Mouse (Mus musculus) G1E (cell line): ENCODE measurements at regions not wholly inside any gene's neighbourhood (a gene's known extent, or its start where the extent isn't known, plus 50 kb on each side); places are given as distances from the start of the nearest gene placed in this dataset.

Source experiments
- ATAC-seq: 2 replicates; pipeline ENCODE4 v1.8.0; 2016; ENCODE audit warnings: mild to moderate bottlenecking; ENCODE audit not compliant: insufficient number of reproducible peaks, poor library complexity, low FRiP score, severe bottlenecking; ENCODE audit errors: extremely low read depth
- DNase-seq: peaks from one replicate; pipeline ENCODE4 v3.0.0; 2012; ENCODE audit warnings: low spot score
- H3K27me3 ChIP-seq: 2 replicates; pipeline ENCODE4 v1.6.1; 2012; ENCODE audit warnings: mild to moderate bottlenecking, low read length, inconsistent platforms; ENCODE audit not compliant: insufficient read depth
- H3K36me3 ChIP-seq: replicated peaks from 2 replicates; pipeline ENCODE3; 2012; ENCODE audit warnings: mild to moderate bottlenecking, inconsistent platforms
- H3K4me1 ChIP-seq: 2 replicates; pipeline ENCODE4 v1.6.1; 2012; ENCODE audit warnings: low read depth, low read length, inconsistent platforms, mixed read lengths; ENCODE audit not compliant: insufficient read depth
- H3K4me3 ChIP-seq: 2 replicates; pipeline ENCODE4 v1.5.1; 2012; ENCODE audit warnings: low read depth, mild to moderate bottlenecking, inconsistent platforms, low read length, moderate library complexity, mixed read lengths
- H3K9me3 ChIP-seq: replicated peaks from 2 replicates; pipeline ENCODE4 v1.6.1; 2012; ENCODE audit warnings: inconsistent platforms
- CTCF ChIP-seq: IDR thresholded peaks from 2 replicates; pipeline ENCODE4 v1.5.1; 2012; ENCODE audit warnings: low read depth, low read length, inconsistent platforms, mixed read lengths
- GATA1 ChIP-seq: IDR thresholded peaks from 2 replicates; pipeline ENCODE4 v1.6.1; 2012; ENCODE audit warnings: borderline replicate concordance, low read length, inconsistent platforms, mixed read lengths
- GATA2 ChIP-seq: IDR thresholded peaks from 2 replicates; pipeline ENCODE4 v1.6.1; 2012; ENCODE audit warnings: low read depth, low read length, inconsistent platforms, borderline replicate concordance
- POLR2AphosphoS5 ChIP-seq: IDR thresholded peaks from 2 replicates; pipeline ENCODE4 v1.6.1; 2012; ENCODE audit warnings: low read depth, low read length, inconsistent platforms; ENCODE audit not compliant: insufficient replicate concordance
- TAL1 ChIP-seq: conservative IDR thresholded peaks from 2 replicates; pipeline ENCODE4 v1.6.1; 2012; ENCODE audit warnings: low read depth, low read length, inconsistent platforms, mixed read lengths

GRCm38 (mm10) chr3:40282926-40283325, 248.2 kb upstream of the Intu start:
- DNase-seq, result no peak
- TF ChIP-seq GATA1 (no peak), CTCF (no peak), GATA2 (no peak), TAL1 (no peak), POLR2AphosphoS5 (no peak)
- no peak overlapping the region for H3K4me3 ChIP-seq
- no peaks in the 10 kb centered on the region for H3K4me1 ChIP-seq
- no peaks in the 10 kb centered on the region for H3K9me3 ChIP-seq
- no peaks in the 10 kb centered on the region for H3K36me3 ChIP-seq
- no peaks in the 10 kb centered on the region for H3K27me3 ChIP-seq
- no peak for ATAC-seq

GRCm38 (mm10) chr3:40286959-40287710, 244.0 kb upstream of the Intu start:
- Histone ChIP-seq H3K4me1 (no peaks in the 10 kb centered on the region), H3K27me3 (no peaks in the 10 kb centered on the region), H3K9me3 (no peaks in the 10 kb centered on the region), H3K36me3 (no peaks in the 10 kb centered on the region), H3K4me3 (no peak overlapping the region)
- DNase-seq (no peak), ATAC-seq (no peak)
- TF ChIP-seq CTCF, result no peak

GRCm38 (mm10) chr3:40297120-40297519, 234.0 kb upstream of the Intu start:
- Histone ChIP-seq H3K4me1 (no peaks in the 10 kb centered on the region), H3K36me3 (no peaks in the 10 kb centered on the region), H3K4me3 (no peak overlapping the region), H3K27me3 (no peaks in the 10 kb centered on the region), H3K9me3 (no peaks in the 10 kb centered on the region)
- ATAC-seq (no peak), DNase-seq (no peak)
- TF ChIP-seq GATA1 (no peak), CTCF (no peak), GATA2 (no peak), POLR2AphosphoS5 (no peak), TAL1 (no peak)

GRCm38 (mm10) chr3:40320319-40320718, 210.8 kb upstream of the Intu start:
- ATAC-seq, result no peak
- Histone ChIP-seq H3K36me3 (no peaks in the 10 kb centered on the region), H3K4me3 (no peak overlapping the region), H3K27me3 (no peaks in the 10 kb centered on the region), H3K4me1 (no peaks in the 10 kb centered on the region), H3K9me3 (no peaks in the 10 kb centered on the region)
- TF ChIP-seq POLR2AphosphoS5 (no peak), TAL1 (no peak), GATA2 (no peak), GATA1 (no peak), CTCF (no peak)
- no peak for DNase-seq

- no peak overlapping the region for H3K4me3 ChIP-seq
- ATAC-seq (no peak), DNase-seq (no peak)
- H3K9me3 ChIP-seq, result no peaks in the 10 kb centered on the region
- H3K27me3 ChIP-seq, result no peaks in the 10 kb centered on the region
- TF ChIP-seq GATA1 (no peak), POLR2AphosphoS5 (no peak), CTCF (no peak), TAL1 (no peak), GATA2 (no peak)
- no peaks in the 10 kb centered on the region for H3K36me3 ChIP-seq
- no peaks in the 10 kb centered on the region for H3K4me1 ChIP-seq
These were observed 204.9 kb upstream of the Intu start for GRCm38 (mm10) chr3:40325872-40326803.

- H3K4me3 ChIP-seq, result no peak overlapping the region
- DNase-seq, result no peak
These were observed 191.5 kb upstream of the Intu start for GRCm38 (mm10) chr3:40339492-40340030.

More at GRCm38 (mm10) chr3:40339492-40340030, 191.5 kb upstream of the Intu start:
- no peak for TF ChIP-seq POLR2AphosphoS5
- no peaks in the 10 kb centered on the region for H3K4me1 ChIP-seq
- no peaks in the 10 kb centered on the region for H3K27me3 ChIP-seq
- H3K9me3 ChIP-seq, result no peaks in the 10 kb centered on the region
- no peaks in the 10 kb centered on the region for H3K36me3 ChIP-seq
- no peak for ATAC-seq
